Mouse (Mus musculus): ENCODE measurements around the gene Teddm2.

- TF ChIP-seq POLR2A (IDR thresholded peaks at IDR 0.05; ENCODE audit: low read depth, low read length) = no peak
- TF ChIP-seq CTCF (IDR thresholded peaks at IDR 0.05; ENCODE audit: extremely low read depth, insufficient read length, insufficient replicate concordance, low read depth, low read length) = no peak
Measured at GRCm38 (mm10) chr1:153904236-153904635, 4.2 kb upstream of the Teddm2 start.

Measured in small intestine, adult 2 months (tissue).